In the genomic region with DNA sequence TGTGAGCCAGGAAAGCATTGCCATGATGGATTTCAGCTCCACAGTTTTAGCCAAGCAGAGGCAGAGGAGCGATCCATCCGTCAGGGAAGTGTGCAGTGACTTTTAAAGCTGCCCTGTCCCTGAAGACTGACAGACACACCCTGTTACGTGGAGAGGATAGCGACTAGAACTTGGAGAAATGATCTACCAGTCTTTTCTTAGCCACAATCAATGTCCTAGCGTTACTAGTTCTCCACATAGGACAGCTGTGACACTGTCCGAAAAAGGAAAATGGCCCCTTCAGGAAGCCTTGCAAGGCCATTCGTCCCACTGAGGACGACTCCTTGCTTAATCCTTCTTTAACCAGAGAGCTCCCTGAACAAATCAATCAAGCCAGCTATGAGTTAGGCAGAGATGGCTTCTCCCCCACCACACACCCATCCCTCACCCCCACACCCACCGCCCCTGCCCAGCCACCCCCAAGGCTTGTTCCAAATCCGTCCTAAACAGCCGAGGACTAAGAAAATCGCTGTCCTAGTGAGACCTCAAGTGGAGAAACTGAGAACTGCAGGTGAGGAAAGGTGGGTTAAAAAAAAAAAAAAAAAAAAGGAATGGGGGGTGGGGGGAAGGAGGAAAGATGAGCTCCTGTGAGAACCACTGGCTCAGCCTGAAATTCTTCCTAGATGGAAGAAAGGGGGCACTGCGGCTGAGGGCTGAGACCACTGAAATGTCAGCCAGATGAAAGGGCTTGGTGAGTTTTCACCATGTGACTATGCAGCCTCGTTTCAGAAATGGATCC, we compare ENCODE assay signal across 8 mouse cellular contexts.
DNase-seq lines count a peak whose midpoint lies in the region; ATAC-seq and TF ChIP-seq lines count a peak whose summit lies in the region.

No protein-coding gene starts in this region.

- TF ChIP-seq POLR2A in cortical plate, adult 2 months (IDR thresholded peaks at IDR 0.05; ENCODE audit: extremely low read depth, insufficient read depth, low read length) = no peak
- no peak for TF ChIP-seq POLR2A in olfactory bulb, adult 2 months (IDR thresholded peaks at IDR 0.05; ENCODE audit: insufficient read depth, low read depth, low read length)

- peak; percentile 53; the same call in 1 of the 2 replicates for TF ChIP-seq CTCF in cortical plate, adult 2 months (IDR thresholded peaks at IDR 0.05; ENCODE audit: extremely low read depth, insufficient read depth, low read length)
- TF ChIP-seq CTCF in olfactory bulb, adult 2 months (IDR thresholded peaks at IDR 0.05; ENCODE audit: insufficient read depth, low read depth, low read length) = peak; percentile 41; the same call in 1 of the 2 replicates

- peak; percentile 37 for DNase-seq in CD4-positive helper T cell, adult 2 months (ENCODE audit: low read depth, low spot score)
- peak; percentile 42 for DNase-seq in WW6 (ENCODE audit: low read depth, low spot score)
- DNase-seq in heart, adult 8-10 months (ENCODE audit: low spot score) = peak; percentile 41
- DNase-seq in kidney, adult 9 months = peak; percentile 38
- no peak for DNase-seq in spleen, postnatal 36 days (ENCODE audit: low spot score in 2 of 2)

- ATAC-seq in liver, embryonic 15.5 days (ENCODE audit: insufficient read depth) = no peak

- H3K4me1 ChIP-seq in cortical plate, adult 2 months (ENCODE audit: control insufficient read depth, insufficient read depth, low read length) = no peaks in the 10 kb centered on the region
- H3K4me1 ChIP-seq in liver, embryonic 15.5 days (replicated peaks) = no peaks in the 10 kb centered on the region
- H3K4me1 ChIP-seq in olfactory bulb, adult 2 months (ENCODE audit: control insufficient read depth, insufficient read depth, low read length) = peaks cover 2% of the 10 kb centered on the region; the same call in 1 of the 2 replicates

- H3K9me3 ChIP-seq in liver, embryonic 15.5 days (replicated peaks) = no peaks in the 10 kb centered on the region

- H3K9ac ChIP-seq in liver, embryonic 15.5 days = no peak overlapping the region

- H3K27ac ChIP-seq in cortical plate, adult 2 months (ENCODE audit: insufficient read depth, low read length) = no peak overlapping the region
- no peak overlapping the region for H3K27ac ChIP-seq in liver, embryonic 15.5 days (replicated peaks)
- H3K27ac ChIP-seq in olfactory bulb, adult 2 months (ENCODE audit: insufficient read depth, low read depth, low read length) = no peak overlapping the region

- 0 out of 2 replicates have a peak overlapping the region, but pooled peaks have one; percentile 5 for H3K4me2 ChIP-seq in liver, embryonic 15.5 days

- H3K36me3 ChIP-seq in liver, embryonic 15.5 days (replicated peaks) = no peaks in the 10 kb centered on the region

- WGBS in liver, embryonic 15.5 days (ENCODE audit: insufficient replicate concordance) = 21% methylated on average over 14 of the region's 14 CpGs
- WGBS in olfactory bulb, adult 2 months = 18% methylated on average over 14 of the region's 14 CpGs

- H3K4me3 ChIP-seq in cortical plate, adult 2 months (ENCODE audit: insufficient read depth, low read length) = peak overlapping the region; percentile 22
- H3K4me3 ChIP-seq in liver, embryonic 15.5 days (replicated peaks) = no peak overlapping the region
- peak overlapping the region; percentile 19 for H3K4me3 ChIP-seq in olfactory bulb, adult 2 months (ENCODE audit: insufficient read depth, low read depth, low read length)

- H3K27me3 ChIP-seq in liver, embryonic 15.5 days = no peaks in the 10 kb centered on the region

Comparison
In these comparisons a context has a peak if more than half of its experiments do, and no peak if none do; other contexts are left out.
1. DNase-seq: peak in CD4-positive helper T cell, adult 2 months (single experiment), WW6 (single experiment), heart, adult 8-10 months (single experiment) and kidney, adult 9 months (single experiment); none in spleen, postnatal 36 days (0 of 2).